Mouse (Mus musculus) MEL (cell line): ENCODE measurements around the gene Vmn2r27. TPM values are rescaled to one million over a fixed set of nuclear protein-coding genes. Genes with fewer than 3 reads are reported as not detected.

Experiments
- DNase-seq: peaks from one replicate; pipeline ENCODE4 v3.0.0; 2011; ENCODE audit warnings: low read depth, low spot score
- H3K27ac ChIP-seq: 2 replicates; pipeline ENCODE4 v1.5.1; 2012; ENCODE audit warnings: low read depth, mild to moderate bottlenecking, control low read depth, low read length, moderate library complexity; ENCODE audit not compliant: control insufficient read depth
- H3K27me3 ChIP-seq, 2 experiments: fragments of 150-350 bp in 1 of 2; sonication (generic) in 1 of 2; 2 replicates each; pipeline ENCODE4 v1.6.1; 2012; ENCODE audit warnings: low read length in 2 of 2, mild to moderate bottlenecking in 2 of 2, improper control_type of control experiment in 1 of 2, moderate library complexity in 1 of 2; ENCODE audit not compliant: insufficient read depth in 2 of 2, control insufficient read depth in 1 of 2
- H3K36me3 ChIP-seq, 2 experiments: 2 replicates each; pipeline ENCODE4 v1.6.1; 2012 to 2014; ENCODE audit warnings: low read length in 2 of 2, improper control_type of control experiment in 1 of 2, inconsistent platforms in 1 of 2, mild to moderate bottlenecking in 1 of 2; ENCODE audit not compliant: insufficient read depth in 2 of 2, control insufficient read depth in 1 of 2
- H3K4me1 ChIP-seq, 2 experiments: fragments of 150-350 bp in 1 of 2; sonication (generic) in 1 of 2; 2 replicates each; pipeline ENCODE4 v1.6.1; 2012; ENCODE audit warnings: low read length in 2 of 2, improper control_type of control experiment in 1 of 2, mild to moderate bottlenecking in 1 of 2; ENCODE audit not compliant: insufficient read depth in 2 of 2, control insufficient read depth in 1 of 2
- H3K4me3 ChIP-seq, 2 experiments: fragments of 150-350 bp in 1 of 2; sonication (generic) in 1 of 2; 2 replicates each; pipeline ENCODE4 v1.5.1; 2012; ENCODE audit warnings: low read depth in 2 of 2, low read length in 2 of 2, mild to moderate bottlenecking in 2 of 2, moderate library complexity in 2 of 2, control low read depth in 1 of 2, improper control_type of control experiment in 1 of 2; ENCODE audit not compliant: control insufficient read depth in 1 of 2, insufficient read depth in 1 of 2
- H3K79me2 ChIP-seq: 2 replicates; pipeline ENCODE4 v1.6.1; 2012; ENCODE audit warnings: mild to moderate bottlenecking, low read length, moderate library complexity; ENCODE audit not compliant: control insufficient read depth, poor library complexity, insufficient read depth
- H3K9ac ChIP-seq: 2 replicates; pipeline ENCODE4 v1.6.1; 2012; ENCODE audit warnings: low read depth, mild to moderate bottlenecking, control low read depth, low read length, moderate library complexity; ENCODE audit not compliant: control insufficient read depth, poor library complexity, severe bottlenecking
- H3K9me3 ChIP-seq: fragments of 150-350 bp; sonication (generic); replicated peaks from 2 replicates; pipeline ENCODE4 v1.6.1; 2012; ENCODE audit warnings: mild to moderate bottlenecking, low read length, improper control_type of control experiment, moderate library complexity; ENCODE audit not compliant: insufficient read depth
- BHLHE40 ChIP-seq: IDR thresholded peaks from 2 replicates; pipeline ENCODE4 v1.6.1; 2012; ENCODE audit warnings: low read depth, mild to moderate bottlenecking, inconsistent platforms, low read length, improper control_type of control experiment, borderline replicate concordance
- CHD2 ChIP-seq: IDR thresholded peaks from 2 replicates; pipeline ENCODE4 v1.6.1; 2011; ENCODE audit warnings: low read length, improper control_type of control experiment
- CTCF ChIP-seq, 3 experiments: IDR thresholded peaks in 2 of 3; conservative IDR thresholded peaks in 1 of 3; 2 replicates each; pipeline ENCODE4 v1.5.1; 2011 to 2012; ENCODE audit warnings: low read length in 3 of 3, low read depth in 2 of 3, mild to moderate bottlenecking in 2 of 3, improper control_type of control experiment in 1 of 3, inconsistent platforms in 1 of 3, mixed read lengths in 1 of 3, moderate library complexity in 1 of 3; ENCODE audit not compliant: control insufficient read depth in 1 of 3, insufficient read depth in 1 of 3, poor library complexity in 1 of 3, severe bottlenecking in 1 of 3
- E2F4 ChIP-seq: IDR thresholded peaks from 2 replicates; pipeline ENCODE4 v1.6.1; 2011; ENCODE audit warnings: low read depth, low read length, improper control_type of control experiment, borderline replicate concordance
- EP300 ChIP-seq, 2 experiments: IDR thresholded peaks; 2 replicates each; pipeline ENCODE4 v1.6.1; 2011; ENCODE audit warnings: improper control_type of control experiment in 2 of 2, low read length in 2 of 2, low read depth in 1 of 2, mild to moderate bottlenecking in 1 of 2
- ETS1 ChIP-seq: IDR thresholded peaks from 2 replicates; pipeline ENCODE4 v1.6.1; 2012; ENCODE audit warnings: low read depth, mild to moderate bottlenecking, inconsistent platforms, low read length, improper control_type of control experiment, moderate library complexity
- GABPA ChIP-seq: IDR thresholded peaks from 2 replicates; pipeline ENCODE4 v1.6.1; 2012; ENCODE audit warnings: low read depth, mild to moderate bottlenecking, inconsistent platforms, low read length, improper control_type of control experiment, moderate library complexity
- GATA1 ChIP-seq: IDR thresholded peaks from 2 replicates; pipeline ENCODE4 v1.6.1; 2011; ENCODE audit warnings: low read depth, low read length, improper control_type of control experiment
- HCFC1 ChIP-seq: IDR thresholded peaks from 2 replicates; pipeline ENCODE4 v1.6.1; 2012; ENCODE audit warnings: low read depth, mild to moderate bottlenecking, inconsistent platforms, low read length, improper control_type of control experiment, moderate library complexity
- KAT2A ChIP-seq: conservative IDR thresholded peaks from 2 replicates; pipeline ENCODE4 v1.6.1; 2012; ENCODE audit warnings: low read depth, low read length, improper control_type of control experiment, inconsistent platforms
- MAFK ChIP-seq: IDR thresholded peaks from 2 replicates; pipeline ENCODE4 v1.6.1; 2011; ENCODE audit warnings: low read depth, mild to moderate bottlenecking, low read length, improper control_type of control experiment, borderline replicate concordance
- MAX ChIP-seq: IDR thresholded peaks from 2 replicates; pipeline ENCODE4 v1.6.1; 2011; ENCODE audit warnings: low read length, improper control_type of control experiment
- MAZ ChIP-seq: IDR thresholded peaks from 2 replicates; pipeline ENCODE4 v1.6.1; 2012; ENCODE audit warnings: low read depth, mild to moderate bottlenecking, inconsistent platforms, low read length, improper control_type of control experiment
- MYB ChIP-seq: IDR thresholded peaks from 2 replicates; pipeline ENCODE4 v1.6.1; 2011; ENCODE audit warnings: mild to moderate bottlenecking, low read depth, low read length, improper control_type of control experiment
- MYC ChIP-seq: IDR thresholded peaks from 2 replicates; pipeline ENCODE4 v1.6.1; 2011; ENCODE audit warnings: low read depth, mild to moderate bottlenecking, low read length, improper control_type of control experiment, moderate library complexity
- NELFE ChIP-seq: IDR thresholded peaks from 2 replicates; pipeline ENCODE4 v1.6.1; 2011; ENCODE audit warnings: low read depth, low read length, improper control_type of control experiment
- POLR2A ChIP-seq, 2 experiments: IDR thresholded peaks; 2 replicates each; pipeline ENCODE4 v1.6.1; 2011 to 2012; ENCODE audit warnings: low read length in 2 of 2, mild to moderate bottlenecking in 2 of 2, control low read depth in 1 of 2, improper control_type of control experiment in 1 of 2, low read depth in 1 of 2, moderate library complexity in 1 of 2; ENCODE audit not compliant: control insufficient read depth in 1 of 2, insufficient read depth in 1 of 2, poor library complexity in 1 of 2
- POLR2AphosphoS5 ChIP-seq: IDR thresholded peaks from 2 replicates; pipeline ENCODE4 v1.6.1; 2012; ENCODE audit warnings: low read depth, borderline replicate concordance, mild to moderate bottlenecking, inconsistent platforms, low read length, moderate library complexity, mixed read lengths
- RAD21 ChIP-seq: IDR thresholded peaks from 2 replicates; pipeline ENCODE4 v1.6.1; 2011; ENCODE audit warnings: mild to moderate bottlenecking, low read depth, low read length, improper control_type of control experiment
- SIN3A ChIP-seq: IDR thresholded peaks from 2 replicates; pipeline ENCODE4 v1.6.1; 2012; ENCODE audit warnings: low read length, improper control_type of control experiment, inconsistent platforms
- SMC3 ChIP-seq: IDR thresholded peaks from 2 replicates; pipeline ENCODE4 v1.6.1; 2011; ENCODE audit warnings: low read depth, low read length, improper control_type of control experiment
- TAL1 ChIP-seq: IDR thresholded peaks from 2 replicates; pipeline ENCODE4 v1.6.1; 2012; ENCODE audit warnings: mild to moderate bottlenecking, inconsistent platforms, low read length, moderate library complexity, mixed read lengths
- TCF12 ChIP-seq: IDR thresholded peaks from 2 replicates; pipeline ENCODE4 v1.6.1; 2014; ENCODE audit warnings: low read depth, mild to moderate bottlenecking, inconsistent platforms, low read length, improper control_type of control experiment, moderate library complexity
- USF1 ChIP-seq: IDR thresholded peaks from 2 replicates; pipeline ENCODE4 v1.6.1; 2014; ENCODE audit warnings: low read depth, mild to moderate bottlenecking, inconsistent platforms, low read length, improper control_type of control experiment, moderate library complexity
- ZC3H11A ChIP-seq: IDR thresholded peaks from 2 replicates; pipeline ENCODE4 v1.6.1; 2012; ENCODE audit warnings: low read depth, mild to moderate bottlenecking, inconsistent platforms, low read length, improper control_type of control experiment
- polyA plus RNA-seq, 2 experiments: library from polyadenylated mRNA; stranded (reverse) in 1 of 2; unstranded in 1 of 2; fragments of >175 nt in 1 of 2; fragments of >200 nt in 1 of 2; gene quantifications; 2 replicates each; pipeline versions ENCODE4 v1.2.1 to v1.2.4; 2012; ENCODE audit warnings: low replicate concordance in 2 of 2, low read depth in 1 of 2; ENCODE audit not compliant: insufficient read length in 2 of 2, insufficient read depth in 1 of 2, missing spikeins in 1 of 2
- total RNA-seq: library from RNA; depleted of rRNA; stranded (reverse); fragments of 300-350 nt; gene quantifications from 2 replicates; pipeline ENCODE4 v1.2.3, GENCODE M21; 2012

Vmn2r27 gene
- total and polyA plus RNA-seq, 3 experiments = not detected

GRCm38 (mm10) chr6:124262696-124263095 is 31.0 kb upstream of the Vmn2r27 start:
- H3K27me3 ChIP-seq = peaks cover 0 to 1% of the 10 kb centered on the region in 2 experiments
- TF ChIP-seq NELFE (no peak), MAZ (no peak), MAX (no peak), MYC (0 out of 2 replicates have a peak, but pooled peaks have one; percentile 49), RAD21 (peak; percentile 84), HCFC1 (no peak), EP300 (IDR thresholded peaks at IDR 0.05; ENCODE audit: low read depth in 1 of 2, low read length in 2 of 2) (no peak), TCF12 (0 out of 2 replicates have a peak, but pooled peaks have one; percentile 23), POLR2AphosphoS5 (no peak), SMC3 (peak; percentile 100), SIN3A (0 out of 2 replicates have a peak, but pooled peaks have one; percentile 46), TAL1 (no peak), KAT2A (no peak), ZC3H11A (peak; percentile 93), CTCF (IDR thresholded peaks at IDR 0.05 in 2 of 3, conservative IDR thresholded peaks at IDR 0.05 in 1 of 3; ENCODE audit: control insufficient read depth in 1 of 3, insufficient read depth in 1 of 3, low read depth in 2 of 3, low read length in 3 of 3, poor library complexity in 1 of 3, severe bottlenecking in 1 of 3) (peak; percentile 79 to 97 (median 88)), GABPA (no peak), GATA1 (no peak)

GRCm38 (mm10) chr6:124260198-124260931 is 28.7 kb upstream of the Vmn2r27 start:
- no peaks in the 10 kb centered on the region for H3K4me1 ChIP-seq
- peak; percentile 95 for TF ChIP-seq RAD21
- TF ChIP-seq CTCF (IDR thresholded peaks at IDR 0.05 in 2 of 3, conservative IDR thresholded peaks at IDR 0.05 in 1 of 3; ENCODE audit: control insufficient read depth in 1 of 3, insufficient read depth in 1 of 3, low read depth in 2 of 3, low read length in 3 of 3, poor library complexity in 1 of 3, severe bottlenecking in 1 of 3) = peak; percentile 74 to 91 (median 91)
- no peak for TF ChIP-seq CHD2
- no peak for TF ChIP-seq SIN3A
- peak; percentile 93 for TF ChIP-seq ZC3H11A
- no peak for TF ChIP-seq E2F4
- no peak for TF ChIP-seq MYC
- no peak for TF ChIP-seq POLR2A (IDR thresholded peaks at IDR 0.05; ENCODE audit: control insufficient read depth in 1 of 2, insufficient read depth in 1 of 2, low read depth in 1 of 2, low read length in 2 of 2, poor library complexity in 1 of 2)
- TF ChIP-seq ETS1 = no peak
- no peak for TF ChIP-seq NELFE
- TF ChIP-seq MAFK = no peak
- TF ChIP-seq SMC3 = peak; percentile 95
- TF ChIP-seq USF1 = no peak
- no peak for TF ChIP-seq MAX
- TF ChIP-seq BHLHE40 = no peak
- TF ChIP-seq MAZ = no peak
- no peak for TF ChIP-seq MYB
- H3K27ac ChIP-seq = no peak overlapping the region
- H3K9me3 ChIP-seq = no peaks in the 10 kb centered on the region
- no peak overlapping the region for H3K4me3 ChIP-seq
- peak; percentile 78 for DNase-seq
- no peaks in the 10 kb centered on the region for H3K79me2 ChIP-seq
- H3K9ac ChIP-seq = no peak overlapping the region
- H3K27me3 ChIP-seq = peaks cover 0 to 1% of the 10 kb centered on the region in 2 experiments; a peak in 1 of 4 replicates
- no peaks in the 10 kb centered on the region; a peak in 1 of 4 replicates for H3K36me3 ChIP-seq

More at GRCm38 (mm10) chr6:124262696-124263095, 31.0 kb upstream of the Vmn2r27 start:
- no peaks in the 10 kb centered on the region for H3K9me3 ChIP-seq
- H3K27ac ChIP-seq = no peak overlapping the region
- peak overlapping the region in 1 of 2 experiments; percentile 9; a peak in 1 of 4 replicates for H3K4me3 ChIP-seq
- no peaks in the 10 kb centered on the region for H3K4me1 ChIP-seq
- H3K36me3 ChIP-seq = no peaks in the 10 kb centered on the region; a peak in 1 of 4 replicates
- H3K79me2 ChIP-seq = no peaks in the 10 kb centered on the region
- H3K9ac ChIP-seq = peak overlapping the region; percentile 36
- DNase-seq = peak; percentile 85
